Mouse (Mus musculus): ENCODE data around the gene Magi2. TPM values are rescaled to one million over a fixed set of nuclear protein-coding genes. Genes with fewer than 3 reads are reported as not detected.

Gene Magi2
- polyA plus RNA-seq, 1 experiment from 2014 or later, result 6.8 TPM

- Histone ChIP-seq H3K4me1 (no peaks in the 10 kb centered on the region), H3K36me3 (no peaks in the 10 kb centered on the region), H3K27ac (no peak overlapping the region), H3K4me2 (replicated peaks) (no peak overlapping the region), H3K9me3 (peaks cover 2% of the 10 kb centered on the region; the same call in 1 of the 2 replicates), H3K4me3 (no peak overlapping the region), H3K9ac (no peak overlapping the region), H3K27me3 (no peaks in the 10 kb centered on the region)
- WGBS, result 83% methylated on average over 1 of the region's 1 CpGs
- ATAC-seq (ENCODE audit: low FRiP score, low read depth), result no peak
Measured at GRCm38 (mm10) chr5:20643741-20644140, 1416.9 kb downstream of the Magi2 start.

GRCm38 (mm10) chr5:20646947-20647346 is 1420.1 kb downstream of the Magi2 start:
- Histone ChIP-seq H3K4me3 (no peak overlapping the region), H3K4me1 (no peaks in the 10 kb centered on the region), H3K27ac (no peak overlapping the region), H3K9ac (no peak overlapping the region), H3K27me3 (no peaks in the 10 kb centered on the region), H3K4me2 (replicated peaks) (no peak overlapping the region), H3K36me3 (no peaks in the 10 kb centered on the region), H3K9me3 (peaks cover 7% of the 10 kb centered on the region; the same call in 1 of the 2 replicates)
- no peak for ATAC-seq (ENCODE audit: low FRiP score, low read depth)
- WGBS, result 83% methylated on average over 3 of the region's 3 CpGs

GRCm38 (mm10) chr5:20653425-20654185 is 1426.8 kb downstream of the Magi2 start:
- H3K4me1 ChIP-seq, result no peaks in the 10 kb centered on the region
- no peaks in the 10 kb centered on the region for H3K27me3 ChIP-seq
- no peak overlapping the region for H3K4me3 ChIP-seq
- WGBS, result 73% methylated on average over 11 of the region's 11 CpGs
- H3K9ac ChIP-seq, result no peak overlapping the region
- ATAC-seq (ENCODE audit: low FRiP score, low read depth), result no peak
- H3K27ac ChIP-seq, result no peak overlapping the region
- H3K9me3 ChIP-seq, result peaks cover 5% of the 10 kb centered on the region; the same call in 1 of the 2 replicates
- H3K36me3 ChIP-seq, result no peaks in the 10 kb centered on the region
- H3K4me2 ChIP-seq (replicated peaks), result no peak overlapping the region

- Histone ChIP-seq H3K4me3 (no peak overlapping the region), H3K27ac (no peak overlapping the region), H3K9ac (no peak overlapping the region), H3K4me1 (no peaks in the 10 kb centered on the region), H3K27me3 (no peaks in the 10 kb centered on the region), H3K36me3 (no peaks in the 10 kb centered on the region), H3K9me3 (no peaks in the 10 kb centered on the region), H3K4me2 (replicated peaks) (no peak overlapping the region)
- no peak for ATAC-seq (ENCODE audit: low FRiP score, low read depth)
- WGBS, result 63% methylated on average over 10 of the region's 10 CpGs
Measured at GRCm38 (mm10) chr5:20654766-20655472, 1428.1 kb downstream of the Magi2 start.

GRCm38 (mm10) chr5:20657056-20657455 is 1430.2 kb downstream of the Magi2 start:
- Histone ChIP-seq H3K9ac (no peak overlapping the region), H3K36me3 (no peaks in the 10 kb centered on the region), H3K27me3 (no peaks in the 10 kb centered on the region), H3K27ac (no peak overlapping the region), H3K4me3 (no peak overlapping the region), H3K9me3 (no peaks in the 10 kb centered on the region), H3K4me1 (no peaks in the 10 kb centered on the region), H3K4me2 (replicated peaks) (no peak overlapping the region)
- WGBS, result 81% methylated on average over 5 of the region's 5 CpGs
- no peak for ATAC-seq (ENCODE audit: low FRiP score, low read depth)

GRCm38 (mm10) chr5:20667601-20668000 is 1440.8 kb downstream of the Magi2 start:
- ATAC-seq (ENCODE audit: low FRiP score, low read depth), result no peak
- H3K27ac ChIP-seq, result no peak overlapping the region
- no peak overlapping the region for H3K9ac ChIP-seq
- H3K27me3 ChIP-seq, result no peaks in the 10 kb centered on the region
- H3K4me2 ChIP-seq (replicated peaks), result no peak overlapping the region
- no peaks in the 10 kb centered on the region for H3K9me3 ChIP-seq
- 89% methylated on average over 8 of the region's 8 CpGs for WGBS
- H3K4me1 ChIP-seq, result no peaks in the 10 kb centered on the region
- H3K36me3 ChIP-seq, result no peaks in the 10 kb centered on the region
- H3K4me3 ChIP-seq, result no peak overlapping the region

- no peak overlapping the region for H3K27ac ChIP-seq
- H3K27me3 ChIP-seq, result no peaks in the 10 kb centered on the region
- no peaks in the 10 kb centered on the region for H3K9me3 ChIP-seq
- no peak overlapping the region for H3K4me3 ChIP-seq
- H3K9ac ChIP-seq, result no peak overlapping the region
- H3K36me3 ChIP-seq, result no peaks in the 10 kb centered on the region
- ATAC-seq (ENCODE audit: low FRiP score, low read depth), result no peak
- no peak overlapping the region for H3K4me2 ChIP-seq (replicated peaks)
- 84% methylated on average over 10 of the region's 10 CpGs for WGBS
- no peaks in the 10 kb centered on the region for H3K4me1 ChIP-seq
Measured at GRCm38 (mm10) chr5:20668736-20669355, 1442.0 kb downstream of the Magi2 start.

- no peaks in the 10 kb centered on the region for H3K27me3 ChIP-seq
- no peak overlapping the region for H3K9ac ChIP-seq
- WGBS, result 80% methylated on average over 5 of the region's 5 CpGs
- no peaks in the 10 kb centered on the region for H3K9me3 ChIP-seq
- no peaks in the 10 kb centered on the region for H3K36me3 ChIP-seq
- H3K27ac ChIP-seq, result no peak overlapping the region
- ATAC-seq (ENCODE audit: low FRiP score, low read depth), result no peak
- no peak overlapping the region for H3K4me2 ChIP-seq (replicated peaks)
- no peak overlapping the region for H3K4me3 ChIP-seq
- peaks cover 3% of the 10 kb centered on the region; the same call in 1 of the 2 replicates for H3K4me1 ChIP-seq
Measured at GRCm38 (mm10) chr5:20669456-20669855, 1442.6 kb downstream of the Magi2 start.

- H3K27ac ChIP-seq, result no peak overlapping the region
- ATAC-seq (ENCODE audit: low FRiP score, low read depth), result no peak
- WGBS, result 41% methylated on average over 1 of the region's 1 CpGs
Measured at GRCm38 (mm10) chr5:20671826-20672225, 1445.0 kb downstream of the Magi2 start.

GRCm38 (mm10) chr5:20674523-20674922 is 1447.7 kb downstream of the Magi2 start:
- Histone ChIP-seq H3K9ac (no peak overlapping the region), H3K4me3 (no peak overlapping the region), H3K27me3 (no peaks in the 10 kb centered on the region), H3K4me1 (peaks cover 16% of the 10 kb centered on the region), H3K27ac (no peak overlapping the region), H3K4me2 (replicated peaks) (no peak overlapping the region), H3K36me3 (no peaks in the 10 kb centered on the region), H3K9me3 (no peaks in the 10 kb centered on the region)
- no peak for ATAC-seq (ENCODE audit: low FRiP score, low read depth)
- WGBS, result 57% methylated on average over 8 of the region's 8 CpGs

More at GRCm38 (mm10) chr5:20671826-20672225, 1445.0 kb downstream of the Magi2 start:
- Histone ChIP-seq H3K27me3 (no peaks in the 10 kb centered on the region), H3K4me3 (no peak overlapping the region), H3K4me2 (replicated peaks) (no peak overlapping the region), H3K4me1 (peaks cover 15% of the 10 kb centered on the region), H3K36me3 (no peaks in the 10 kb centered on the region), H3K9me3 (no peaks in the 10 kb centered on the region), H3K9ac (no peak overlapping the region)

- Histone ChIP-seq H3K9me3 (no peaks in the 10 kb centered on the region), H3K4me3 (no peak overlapping the region), H3K27ac (no peak overlapping the region), H3K36me3 (no peaks in the 10 kb centered on the region), H3K4me1 (peaks cover 16% of the 10 kb centered on the region), H3K9ac (no peak overlapping the region), H3K4me2 (replicated peaks) (no peak overlapping the region), H3K27me3 (no peaks in the 10 kb centered on the region)
- ATAC-seq (ENCODE audit: low FRiP score, low read depth), result no peak
Measured at GRCm38 (mm10) chr5:20675163-20675665, 1448.4 kb downstream of the Magi2 start.

Measured in limb, embryonic 13.5 days (tissue).